Mouse (Mus musculus) lung, embryonic 16.5 days (tissue): ENCODE measurements at regions not wholly inside any gene's neighbourhood (a gene's known extent, or its start where the extent isn't known, plus 50 kb on each side); places are given as distances from the start of the nearest gene placed in this dataset.
A peak's percentile ranks its signal among the peaks of the same experiment; 100 is the strongest.

ENCODE experiments used
- ATAC-seq: fragments of 200-750 bp; cut with Nextera tagmentation; 2 replicates; pipeline ENCODE4 v1.8.0; 2017; ENCODE audit warnings: low read depth, mild to moderate bottlenecking, moderate library complexity
- H3K27ac ChIP-seq: fragments of 300-500 bp; sonication (generic); 2 replicates; pipeline ENCODE4 v1.5.1; 2014; ENCODE audit warnings: mild to moderate bottlenecking, control low read depth, low read length
- H3K27me3 ChIP-seq: fragments of 300-500 bp; sonication (generic); 2 replicates; pipeline ENCODE4 v1.6.1; 2014; ENCODE audit warnings: low read depth, low read length, mixed read lengths; ENCODE audit not compliant: control insufficient read depth, insufficient read depth
- H3K36me3 ChIP-seq: fragments of 300-500 bp; sonication (generic); 2 replicates; pipeline ENCODE4 v1.6.1; 2014; ENCODE audit warnings: low read length; ENCODE audit not compliant: control insufficient read depth, insufficient read depth
- H3K4me1 ChIP-seq: fragments of 300-500 bp; sonication (generic); replicated peaks from 2 replicates; pipeline ENCODE4 v1.6.1; 2014; ENCODE audit warnings: low read length, mixed read lengths; ENCODE audit not compliant: control insufficient read depth, insufficient read depth
- H3K4me2 ChIP-seq: fragments of 300-500 bp; sonication (generic); 2 replicates; pipeline ENCODE4 v1.6.1; 2014; ENCODE audit warnings: low read depth, low read length, control low read depth
- H3K4me3 ChIP-seq: fragments of 300-500 bp; sonication (generic); 2 replicates; pipeline ENCODE4 v1.5.1; 2014; ENCODE audit warnings: mild to moderate bottlenecking, low read length, control low read depth
- H3K9ac ChIP-seq: fragments of 300-500 bp; sonication (generic); 2 replicates; pipeline ENCODE4 v1.6.1; 2014; ENCODE audit warnings: low read length, control low read depth
- H3K9me3 ChIP-seq: fragments of 300-500 bp; sonication (generic); 2 replicates; pipeline ENCODE4 v1.6.1; 2016; ENCODE audit warnings: low read length; ENCODE audit not compliant: control insufficient read depth
- WGBS: fragments of 180-500 bp; shearing (Covaris S2); extraction: QIAGEN DNeasy Blood & Tissue Kit; methylation state at CpG from one replicate; pipeline ENCODE4 v1.1.7; 2014; 5-methylcytosine and 5-hydroxymethylcytosine counted together

- Histone ChIP-seq H3K36me3 (no peaks in the 10 kb centered on the region), H3K9me3 (no peaks in the 10 kb centered on the region), H3K4me3 (no peak overlapping the region), H3K9ac (no peak overlapping the region), H3K4me1 (no peaks in the 10 kb centered on the region), H3K27ac (no peak overlapping the region), H3K4me2 (no peak overlapping the region), H3K27me3 (no peaks in the 10 kb centered on the region; the same call in 1 of the 2 replicates)
- no peak for ATAC-seq
- WGBS: 37% methylated on average over 8 of the region's 8 CpGs
Measured at GRCm38 (mm10) chr1:82135761-82136331, 97.1 kb upstream of the Gm9747 start.

- no peaks in the 10 kb centered on the region for H3K9me3 ChIP-seq
- H3K9ac ChIP-seq: no peak overlapping the region
- no peak overlapping the region for H3K27ac ChIP-seq
- no peaks in the 10 kb centered on the region; the same call in 1 of the 2 replicates for H3K4me1 ChIP-seq
- H3K36me3 ChIP-seq: no peaks in the 10 kb centered on the region
- WGBS: 85% methylated on average over 2 of the region's 2 CpGs
- no peak overlapping the region for H3K4me3 ChIP-seq
- no peak for ATAC-seq
- H3K27me3 ChIP-seq: 0 out of 2 replicates have a peak, but pooled peaks cover 4% of the 10 kb centered on the region
- H3K4me2 ChIP-seq: no peak overlapping the region
Measured at GRCm38 (mm10) chr1:82145256-82145655, 87.7 kb upstream of the Gm9747 start.

DNA sequence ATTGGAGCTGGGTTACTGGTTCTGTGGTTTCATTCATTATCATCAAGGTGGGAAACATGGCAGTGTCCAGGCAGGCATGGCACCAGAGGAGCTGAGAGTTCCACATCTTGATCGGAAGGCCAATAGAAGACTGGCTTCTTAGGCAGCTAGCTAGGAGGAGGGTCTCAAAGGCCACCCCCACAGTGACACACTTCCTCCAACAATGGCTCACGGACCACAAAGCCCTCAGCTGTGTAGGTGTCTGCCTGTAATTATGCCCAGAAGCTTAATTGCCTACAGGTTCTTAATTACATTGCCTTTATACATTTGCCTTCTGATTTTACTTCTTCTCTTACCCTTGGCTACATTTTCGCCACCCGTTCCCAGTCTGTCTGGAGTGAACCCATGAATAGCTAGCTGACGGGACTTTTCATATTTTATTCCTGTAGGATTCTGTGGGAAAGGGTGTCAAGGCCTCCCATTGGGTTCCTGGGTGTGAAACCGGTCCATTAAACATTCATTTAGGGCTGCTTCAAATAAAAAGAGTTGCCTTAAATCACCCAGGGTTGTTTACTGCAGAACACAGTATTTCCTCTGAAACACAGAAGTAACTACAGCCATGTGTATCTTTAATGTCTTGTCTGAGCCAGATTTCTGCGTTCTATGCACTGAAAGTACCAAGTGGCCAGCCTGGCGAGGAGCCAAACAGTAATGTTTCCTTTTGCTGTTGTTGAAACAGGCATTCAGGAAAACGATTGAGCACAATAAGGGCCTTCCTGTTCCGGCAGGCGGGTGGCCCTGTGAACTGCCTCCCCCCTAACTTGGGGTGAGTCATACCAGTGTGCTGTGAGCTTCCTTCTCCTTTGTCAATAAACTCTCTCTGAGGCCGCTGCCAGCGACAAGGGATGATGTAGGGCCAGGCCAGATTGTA lies 82.4 kb upstream of the Gm9747 start:
- H3K27me3 ChIP-seq: no peaks in the 10 kb centered on the region
- H3K4me2 ChIP-seq: no peak overlapping the region
- no peak overlapping the region for H3K4me3 ChIP-seq
- ATAC-seq: peak; percentile 96
- H3K9ac ChIP-seq: peak overlapping the region; percentile 3; the same call in 1 of the 2 replicates
- H3K9me3 ChIP-seq: no peaks in the 10 kb centered on the region
- WGBS: 39% methylated on average over 13 of the region's 13 CpGs
- peaks cover 10% of the 10 kb centered on the region for H3K4me1 ChIP-seq
- H3K36me3 ChIP-seq: no peaks in the 10 kb centered on the region
- peak overlapping the region; percentile 47 for H3K27ac ChIP-seq

DNA sequence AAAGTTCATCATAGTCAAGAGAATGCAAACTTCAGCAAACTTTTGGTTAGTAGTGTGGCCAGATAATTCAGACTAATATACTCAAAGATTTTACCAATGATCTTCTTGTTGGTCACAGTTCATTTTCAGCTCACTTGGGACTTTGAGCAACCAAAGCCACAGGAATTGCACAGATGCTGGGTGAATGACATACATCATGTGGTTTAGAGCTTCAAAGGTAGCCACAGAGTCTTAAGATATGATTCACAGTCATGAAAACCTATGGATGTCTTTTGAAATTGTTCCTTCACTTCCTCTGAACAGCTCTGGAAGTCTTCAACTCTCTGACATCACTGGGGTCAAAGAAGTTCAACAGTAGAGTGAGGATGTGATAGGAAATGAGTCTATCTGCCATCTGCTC lies 77.0 kb upstream of the Gm9747 start:
- Histone ChIP-seq H3K4me1 (peaks cover 3% of the 10 kb centered on the region), H3K27ac (no peak overlapping the region), H3K4me2 (no peak overlapping the region), H3K27me3 (no peaks in the 10 kb centered on the region), H3K9me3 (no peaks in the 10 kb centered on the region), H3K4me3 (no peak overlapping the region), H3K36me3 (no peaks in the 10 kb centered on the region), H3K9ac (no peak overlapping the region)
- ATAC-seq: no peak

GRCm38 (mm10) chr1:82157013-82157412 lies 75.9 kb upstream of the Gm9747 start:
- Histone ChIP-seq H3K4me2 (no peak overlapping the region), H3K9me3 (no peaks in the 10 kb centered on the region), H3K9ac (no peak overlapping the region), H3K27ac (no peak overlapping the region), H3K36me3 (no peaks in the 10 kb centered on the region), H3K4me1 (no peaks in the 10 kb centered on the region), H3K27me3 (no peaks in the 10 kb centered on the region), H3K4me3 (no peak overlapping the region)
- no peak for ATAC-seq
- WGBS: 64% methylated on average over 1 of the region's 1 CpGs

DNA sequence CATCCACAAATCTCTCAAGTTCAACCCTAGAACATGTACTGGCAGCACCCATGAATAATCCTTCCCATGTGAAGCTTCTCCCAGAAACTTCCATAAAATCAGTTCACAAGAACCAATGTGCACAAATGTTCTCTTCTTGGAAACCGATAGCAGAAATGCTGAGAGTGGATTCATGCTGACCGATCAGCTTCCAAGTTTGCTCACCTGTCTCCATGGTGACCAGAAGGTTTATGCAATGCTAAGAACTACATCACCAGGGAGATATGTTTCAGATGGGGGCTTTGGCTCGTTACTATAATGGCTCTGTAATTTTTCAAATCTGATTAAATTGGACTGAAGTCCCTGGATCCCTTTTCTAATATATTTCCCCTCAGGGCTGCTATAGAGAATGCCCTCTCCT lies 74.4 kb upstream of the Gm9747 start:
- Histone ChIP-seq H3K36me3 (no peaks in the 10 kb centered on the region), H3K27me3 (no peaks in the 10 kb centered on the region), H3K4me3 (no peak overlapping the region), H3K27ac (no peak overlapping the region), H3K9ac (no peak overlapping the region), H3K4me2 (no peak overlapping the region), H3K4me1 (no peaks in the 10 kb centered on the region), H3K9me3 (no peaks in the 10 kb centered on the region)
- WGBS: 44% methylated on average over 3 of the region's 3 CpGs
- ATAC-seq: no peak

GRCm38 (mm10) chr1:82159201-82159600 lies 73.7 kb upstream of the Gm9747 start:
- Histone ChIP-seq H3K9me3 (no peaks in the 10 kb centered on the region), H3K4me1 (no peaks in the 10 kb centered on the region), H3K27me3 (no peaks in the 10 kb centered on the region; the same call in 1 of the 2 replicates), H3K36me3 (no peaks in the 10 kb centered on the region), H3K4me2 (no peak overlapping the region), H3K9ac (no peak overlapping the region), H3K4me3 (no peak overlapping the region), H3K27ac (no peak overlapping the region)
- ATAC-seq: no peak
- WGBS: 78% methylated on average over 3 of the region's 3 CpGs

DNA sequence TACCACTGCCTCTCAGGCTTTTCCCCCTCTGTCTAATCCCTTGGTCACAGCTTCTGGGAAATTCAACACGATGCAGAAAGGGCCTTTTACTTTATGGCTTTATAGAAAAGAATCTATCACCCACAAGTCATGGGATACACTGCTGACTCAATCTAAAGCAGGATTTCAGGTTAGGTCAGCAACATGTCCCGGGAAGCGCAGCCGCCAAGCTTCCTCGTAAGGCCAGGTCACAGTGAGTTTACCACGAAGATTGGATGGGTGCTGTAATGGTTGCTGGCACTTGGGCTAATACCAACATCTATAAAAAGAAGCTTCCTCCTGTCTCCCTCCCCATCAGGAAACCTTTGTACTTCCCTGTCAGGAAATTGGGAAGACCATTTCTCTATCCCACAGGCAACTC lies 70.0 kb upstream of the Gm9747 start:
- 81% methylated on average over 6 of the region's 6 CpGs for WGBS
- no peaks in the 10 kb centered on the region; the same call in 1 of the 2 replicates for H3K27me3 ChIP-seq
- H3K4me3 ChIP-seq: no peak overlapping the region
- H3K4me2 ChIP-seq: no peak overlapping the region
- ATAC-seq: no peak
- H3K4me1 ChIP-seq: no peaks in the 10 kb centered on the region
- no peaks in the 10 kb centered on the region for H3K9me3 ChIP-seq
- H3K9ac ChIP-seq: no peak overlapping the region
- H3K36me3 ChIP-seq: no peaks in the 10 kb centered on the region
- H3K27ac ChIP-seq: no peak overlapping the region

DNA sequence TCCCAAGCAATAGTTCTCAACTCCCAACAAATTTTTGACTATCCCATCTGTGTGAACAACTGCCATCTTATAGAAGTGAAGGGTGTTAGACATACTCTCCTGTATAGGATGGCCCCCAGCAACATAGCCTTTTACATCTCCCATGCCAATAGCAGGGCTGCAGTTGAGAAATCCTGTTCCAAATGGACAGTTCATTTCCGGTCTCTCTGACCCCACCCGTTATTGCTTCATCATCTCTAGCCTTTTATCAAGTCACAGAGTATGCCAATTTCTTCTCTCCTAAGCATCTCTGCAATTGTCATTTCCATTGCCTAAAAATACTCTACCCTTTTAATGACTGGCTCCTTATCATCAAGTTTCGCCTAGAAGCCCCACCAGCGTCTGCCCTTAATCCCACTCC lies 64.8 kb upstream of the Gm9747 start:
- Histone ChIP-seq H3K4me1 (no peaks in the 10 kb centered on the region), H3K4me3 (no peak overlapping the region), H3K27me3 (no peaks in the 10 kb centered on the region; the same call in 1 of the 2 replicates), H3K4me2 (no peak overlapping the region), H3K36me3 (no peaks in the 10 kb centered on the region), H3K9ac (no peak overlapping the region), H3K9me3 (no peaks in the 10 kb centered on the region), H3K27ac (no peak overlapping the region)
- ATAC-seq: no peak
- 64% methylated on average over 4 of the region's 4 CpGs for WGBS
